Mouse (Mus musculus) heart, adult 2 months (tissue): ENCODE measurements around the gene B4galt5. TPM values are rescaled to one million over a fixed set of nuclear protein-coding genes. Genes with fewer than 3 reads are reported as not detected.

Experiments used
- DNase-seq, 2 experiments: peaks; one replicate each; pipeline ENCODE4 v3.0.0; 2021
- H3K27ac ChIP-seq: fragments of 200-600 bp; 2 replicates; pipeline ENCODE4 v1.8.1; 2022
- H3K27me3 ChIP-seq: fragments of 200-500 bp; 2 replicates; pipeline ENCODE4 v1.6.1; 2012; ENCODE audit warnings: mild to moderate bottlenecking, low read length, inconsistent platforms, mixed read lengths; ENCODE audit not compliant: control insufficient read depth, insufficient read depth
- H3K36me3 ChIP-seq: fragments of 200-500 bp; 2 replicates; pipeline ENCODE4 v1.6.1; 2012; ENCODE audit warnings: low read length, inconsistent platforms; ENCODE audit not compliant: control insufficient read depth, insufficient read depth
- H3K4me1 ChIP-seq: fragments of 200-500 bp; 2 replicates; pipeline ENCODE4 v1.6.1; 2011; ENCODE audit warnings: low read length; ENCODE audit not compliant: control insufficient read depth, insufficient read depth
- H3K4me3 ChIP-seq: fragments of 200-600 bp; 2 replicates; pipeline ENCODE4 v1.8.1; 2022
- H3K79me2 ChIP-seq: fragments of 200-500 bp; replicated peaks from 2 replicates; pipeline ENCODE4 v1.6.1; 2012; ENCODE audit warnings: mild to moderate bottlenecking, inconsistent platforms, low read length, moderate library complexity, mixed read lengths; ENCODE audit not compliant: control insufficient read depth, insufficient read depth
- H3K9ac ChIP-seq: fragments of 200-500 bp; 2 replicates; pipeline ENCODE4 v1.6.1; 2012; ENCODE audit warnings: low read depth, mild to moderate bottlenecking, control low read depth, inconsistent platforms, low read length, mixed read lengths
- CTCF ChIP-seq: fragments of 200-600 bp; IDR thresholded peaks from 2 replicates; pipeline ENCODE4 v1.8.1; 2022; ENCODE audit warnings: antibody characterized with exemption, mild to moderate bottlenecking, moderate library complexity
- EP300 ChIP-seq: fragments of 200-500 bp; IDR thresholded peaks from 2 replicates; pipeline ENCODE4 v1.6.1; 2011; ENCODE audit warnings: low read depth, low read length, control low read depth; ENCODE audit not compliant: insufficient read depth
- POLR2A ChIP-seq: fragments of 200-500 bp; IDR thresholded peaks from 2 replicates; pipeline ENCODE4 v1.6.1; 2011; ENCODE audit warnings: mild to moderate bottlenecking, low read depth, low read length, control low read depth; ENCODE audit not compliant: insufficient read depth
- WGBS: fragments of 180-500 bp; shearing (Covaris S2); methylation state at CpG from one replicate; pipeline ENCODE4 v1.1.7; 2018; 5-methylcytosine and 5-hydroxymethylcytosine counted together
- intact Hi-C: fragments of 180-260 bp; cut with DNase I; formaldehyde crosslinking; loops from one replicate; pipeline ENCODE4 v1.15.1; 2025
- polyA plus RNA-seq: library from polyadenylated mRNA; depleted of rRNA; stranded (reverse); fragments of >200 nt; gene quantifications from 2 replicates; pipeline ENCODE4 v1.2.3, GENCODE M21; 2012
- total RNA-seq, 2 experiments: library from RNA; stranded (reverse); gene quantifications; 2 replicates each; pipeline ENCODE4 v1.2.3; 2021

B4galt5 gene
- total and polyA plus RNA-seq, 3 experiments: 9.4 to 17.0 (median 14.1) TPM

DNA sequence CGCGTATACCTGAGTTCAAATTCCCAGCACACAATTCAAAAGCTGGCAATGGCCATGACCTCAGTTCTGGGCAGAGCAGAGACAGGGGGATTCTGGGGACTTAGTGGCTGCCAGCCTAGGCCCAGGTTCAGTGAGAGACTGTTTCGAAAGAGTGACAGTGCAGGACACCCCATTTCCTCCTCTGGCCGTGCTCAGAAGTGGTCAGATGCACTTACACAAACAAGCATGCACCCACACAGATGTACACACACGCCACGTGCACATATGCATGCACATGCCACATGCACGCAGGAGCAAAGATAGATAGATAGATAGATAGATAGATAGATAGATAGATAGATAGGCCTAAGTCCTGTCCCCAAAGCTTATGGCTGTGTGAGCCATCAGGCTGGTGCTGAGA lies 33.4 kb upstream of the B4galt5 start:
- WGBS: 93% methylated on average over 7 of the region's 7 CpGs
- intact Hi-C loops: no loop called here
- no peak for DNase-seq
- Histone ChIP-seq H3K4me3 (no peak overlapping the region), H3K27ac (no peak overlapping the region), H3K79me2 (no peaks in the 10 kb centered on the region), H3K9ac (no peak overlapping the region), H3K4me1 (peaks cover 9% of the 10 kb centered on the region), H3K27me3 (no peaks in the 10 kb centered on the region), H3K36me3 (no peaks in the 10 kb centered on the region)
- no peak for TF ChIP-seq EP300
- no peak for TF ChIP-seq CTCF
- TF ChIP-seq POLR2A: no peak

DNA sequence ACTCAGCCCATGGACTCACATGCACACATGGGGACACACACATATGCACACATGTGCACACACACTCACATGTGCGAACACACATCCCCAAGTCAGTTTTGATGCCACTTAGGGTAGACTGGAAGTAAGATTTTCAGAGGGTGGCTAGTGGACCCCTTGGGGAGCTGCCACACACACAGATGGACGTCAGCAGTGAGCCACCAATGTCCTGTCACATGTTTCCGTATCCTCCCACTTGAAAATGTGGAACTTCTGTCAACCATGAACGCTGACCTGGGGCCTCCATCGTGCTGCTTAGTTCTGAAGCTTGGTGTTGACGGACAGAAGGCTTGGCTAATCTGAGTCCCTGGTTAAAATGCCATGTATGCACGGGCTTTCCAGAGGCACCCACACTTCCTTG lies 32.6 kb upstream of the B4galt5 start:
- peaks cover 9% of the 10 kb centered on the region for H3K4me1 ChIP-seq
- no peaks in the 10 kb centered on the region for H3K36me3 ChIP-seq
- intact Hi-C loops: no loop called here
- H3K4me3 ChIP-seq: no peak overlapping the region
- TF ChIP-seq POLR2A: no peak
- no peak for TF ChIP-seq CTCF
- TF ChIP-seq EP300: no peak
- no peaks in the 10 kb centered on the region for H3K79me2 ChIP-seq
- H3K9ac ChIP-seq: no peak overlapping the region
- 80% methylated on average over 7 of the region's 7 CpGs for WGBS
- no peak overlapping the region for H3K27ac ChIP-seq
- H3K27me3 ChIP-seq: no peaks in the 10 kb centered on the region
- DNase-seq: peak in 1 of 2 experiments; percentile 34

DNA sequence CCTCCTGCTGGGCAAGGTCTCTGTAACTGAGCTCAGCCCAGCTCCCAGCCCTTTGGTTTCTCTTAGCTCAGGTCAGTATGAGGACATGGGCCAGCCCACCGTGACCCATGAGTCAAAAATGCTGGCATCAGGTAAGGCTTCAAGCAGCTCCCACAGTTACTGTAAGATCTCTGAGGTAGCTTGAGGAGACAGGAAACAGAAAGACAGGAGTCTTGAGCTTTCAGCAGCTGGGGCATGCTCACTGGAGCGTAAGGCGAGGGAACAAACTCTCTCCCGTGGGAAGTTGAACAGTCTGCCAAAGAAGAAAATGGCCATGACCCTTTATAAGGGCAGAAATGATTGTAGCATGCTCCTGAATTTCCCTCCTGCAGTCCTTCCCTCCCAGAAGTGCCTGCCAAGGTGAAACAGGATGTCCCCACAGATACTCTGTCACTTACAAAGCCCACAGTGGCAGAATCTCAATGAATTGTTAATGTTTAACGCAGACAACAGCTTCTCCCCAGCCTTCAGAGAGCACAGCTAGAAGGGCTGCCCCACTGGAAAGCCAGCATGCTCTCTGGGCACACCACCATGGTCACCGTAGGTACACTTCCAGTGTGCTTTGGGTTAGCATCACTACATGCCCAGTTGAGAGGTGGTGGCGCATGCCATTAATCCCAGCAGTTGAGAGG lies 31.8 kb upstream of the B4galt5 start:
- no peak overlapping the region for H3K4me3 ChIP-seq
- no peaks in the 10 kb centered on the region for H3K27me3 ChIP-seq
- WGBS: 47% methylated on average over 7 of the region's 7 CpGs
- H3K4me1 ChIP-seq: peaks cover 9% of the 10 kb centered on the region
- H3K9ac ChIP-seq: no peak overlapping the region
- TF ChIP-seq CTCF: no peak
- H3K79me2 ChIP-seq: no peaks in the 10 kb centered on the region
- no peak for DNase-seq
- intact Hi-C loops: no loop called here
- H3K27ac ChIP-seq: no peak overlapping the region
- H3K36me3 ChIP-seq: no peaks in the 10 kb centered on the region

DNA sequence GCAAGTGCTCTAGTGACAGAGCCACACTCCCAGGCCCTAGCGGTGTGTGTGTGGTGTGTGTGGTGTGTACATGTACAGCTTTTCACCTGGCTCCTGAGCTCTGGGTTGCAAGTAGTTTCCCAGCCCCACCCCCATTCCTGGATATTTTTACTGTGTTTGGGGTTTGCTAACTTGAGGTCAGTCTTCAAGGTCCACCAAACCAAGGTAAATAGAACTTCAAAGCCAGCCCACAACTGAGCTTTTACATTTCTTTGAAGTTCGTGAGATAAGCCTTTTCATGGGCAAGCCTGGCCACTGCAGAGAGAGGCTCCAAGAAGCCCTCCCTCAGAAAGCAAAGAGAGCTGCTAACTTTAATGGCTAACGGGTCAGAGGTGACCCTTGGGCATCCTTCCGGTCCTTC lies 30.0 kb upstream of the B4galt5 start:
- 83% methylated on average over 4 of the region's 4 CpGs for WGBS
- Histone ChIP-seq H3K27me3 (no peaks in the 10 kb centered on the region), H3K36me3 (no peaks in the 10 kb centered on the region), H3K9ac (no peak overlapping the region), H3K79me2 (no peaks in the 10 kb centered on the region), H3K27ac (no peak overlapping the region), H3K4me3 (no peak overlapping the region), H3K4me1 (peaks cover 9% of the 10 kb centered on the region)
- intact Hi-C loops: no loop called here
- TF ChIP-seq POLR2A (no peak), CTCF (no peak), EP300 (no peak)
- no peak for DNase-seq

DNA sequence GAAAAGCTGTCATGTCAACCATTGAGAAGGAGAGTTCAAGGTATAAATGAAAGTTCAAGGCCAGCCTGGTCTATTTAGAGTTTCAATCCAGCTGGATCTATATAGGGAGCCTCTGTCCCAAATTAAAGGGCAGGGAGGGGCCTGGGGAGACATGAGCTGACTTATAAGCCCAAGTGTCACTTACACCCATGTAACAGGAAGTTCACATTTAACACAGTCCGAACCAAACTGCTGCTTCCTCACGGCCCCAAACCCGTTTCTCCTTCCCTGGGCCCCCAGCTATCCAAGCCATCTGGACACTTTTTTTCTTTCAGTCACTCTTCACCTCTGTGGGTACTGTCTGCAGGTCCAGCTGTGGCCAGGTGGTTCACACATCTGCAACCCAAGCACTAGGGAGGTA lies 28.7 kb upstream of the B4galt5 start:
- TF ChIP-seq CTCF (no peak), POLR2A (no peak), EP300 (no peak)
- Histone ChIP-seq H3K27me3 (no peaks in the 10 kb centered on the region), H3K79me2 (no peaks in the 10 kb centered on the region), H3K4me1 (peaks cover 14% of the 10 kb centered on the region), H3K4me3 (no peak overlapping the region), H3K9ac (no peak overlapping the region), H3K36me3 (no peaks in the 10 kb centered on the region), H3K27ac (no peak overlapping the region)
- intact Hi-C loops: no loop called here
- no peak for DNase-seq
- 56% methylated on average over 3 of the region's 3 CpGs for WGBS

DNA sequence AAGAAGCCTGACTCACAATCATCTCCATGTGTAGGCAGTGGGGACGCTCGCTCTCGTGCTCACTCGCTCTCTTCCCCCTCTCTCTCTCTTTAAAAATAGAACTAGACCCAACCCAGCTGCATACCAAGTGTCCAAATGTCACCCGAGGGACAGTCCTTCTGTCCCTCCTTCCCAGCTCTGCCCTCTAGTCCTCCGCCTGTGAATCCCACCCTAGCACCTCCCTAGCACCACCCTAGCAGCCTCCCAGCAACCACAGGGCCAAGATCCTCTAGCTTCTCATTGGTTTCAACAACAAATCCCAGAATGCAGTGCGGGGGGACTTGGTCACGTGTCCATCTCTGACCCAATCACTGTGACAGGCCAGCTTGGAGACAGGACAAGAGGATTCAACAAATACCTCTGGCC lies 27.2 kb upstream of the B4galt5 start:
- H3K79me2 ChIP-seq: no peaks in the 10 kb centered on the region

More for the DNA sequence above, 27.2 kb upstream of the B4galt5 start:
- Histone ChIP-seq H3K36me3 (no peaks in the 10 kb centered on the region), H3K4me3 (no peak overlapping the region), H3K9ac (no peak overlapping the region), H3K4me1 (peaks cover 14% of the 10 kb centered on the region), H3K27me3 (no peaks in the 10 kb centered on the region), H3K27ac (peak overlapping the region; percentile 65)
- WGBS: 46% methylated on average over 8 of the region's 8 CpGs
- DNase-seq: peak; percentile 55 to 70
- peak; percentile 45; the same call in 1 of the 2 replicates for TF ChIP-seq POLR2A
- TF ChIP-seq EP300: peak; percentile 35; the same call in 1 of the 2 replicates
- TF ChIP-seq CTCF: 0 out of 2 replicates have a peak, but pooled peaks have one; percentile 14
- intact Hi-C loops: no loop called here
